Mouse (Mus musculus) heart, embryonic 11.5 days (tissue): ENCODE data around the gene Mpeg1. TPM values are rescaled to one million over a fixed set of nuclear protein-coding genes. Genes with fewer than 3 reads are reported as not detected.

Source experiments
- ATAC-seq: fragments of 200-750 bp; cut with Nextera tagmentation; replicated peaks from 2 replicates; pipeline ENCODE4 v1.8.0; 2017; ENCODE audit warnings: moderate library complexity; ENCODE audit not compliant: insufficient number of reproducible peaks, low FRiP score, low TSS enrichment
- H3K27ac ChIP-seq: fragments of 300-500 bp; sonication (generic); 2 replicates; pipeline ENCODE4 v1.5.1; 2014; ENCODE audit warnings: mild to moderate bottlenecking, low read depth, low read length
- H3K27me3 ChIP-seq: fragments of 300-500 bp; sonication (generic); 2 replicates; pipeline ENCODE4 v1.6.1; 2014; ENCODE audit warnings: mild to moderate bottlenecking, low read length, mixed read lengths; ENCODE audit not compliant: control insufficient read depth, insufficient read depth
- H3K36me3 ChIP-seq: fragments of 300-500 bp; sonication (generic); 2 replicates; pipeline ENCODE4 v1.6.1; 2014; ENCODE audit warnings: mild to moderate bottlenecking, low read length, moderate library complexity, mixed read lengths; ENCODE audit not compliant: control insufficient read depth, insufficient read depth
- H3K4me1 ChIP-seq: fragments of 300-500 bp; sonication (generic); 2 replicates; pipeline ENCODE4 v1.6.1; 2014; ENCODE audit warnings: low read length; ENCODE audit not compliant: control insufficient read depth, insufficient read depth
- H3K4me2 ChIP-seq: fragments of 300-500 bp; sonication (generic); 2 replicates; pipeline ENCODE4 v1.6.1; 2014; ENCODE audit warnings: mild to moderate bottlenecking, moderate library complexity
- H3K4me3 ChIP-seq: fragments of 300-500 bp; sonication (generic); 2 replicates; pipeline ENCODE4 v1.5.1; 2014; ENCODE audit warnings: low read depth, low read length
- H3K9ac ChIP-seq: fragments of 300-500 bp; sonication (generic); 2 replicates; pipeline ENCODE4 v1.6.1; 2014; ENCODE audit warnings: mild to moderate bottlenecking, low read depth, low read length, moderate library complexity
- H3K9me3 ChIP-seq: fragments of 300-500 bp; sonication (generic); replicated peaks from 2 replicates; pipeline ENCODE4 v1.6.1; 2016; ENCODE audit warnings: low read length; ENCODE audit not compliant: control insufficient read depth
- WGBS: fragments of 180-500 bp; shearing (Covaris S2); extraction: QIAGEN DNeasy Blood & Tissue Kit; methylation state at CpG from one replicate; pipeline ENCODE4 v1.1.7; 2014; ENCODE audit not compliant: insufficient replicate concordance; 5-methylcytosine and 5-hydroxymethylcytosine counted together
- polyA plus RNA-seq: library from polyadenylated mRNA; unstranded; fragments of >200 nt; fragmentation: Nextera tagmentation; extraction: Ambion mirVana; gene quantifications from 2 replicates; pipeline ENCODE4 v1.2.1, GENCODE M21; 2014

Mpeg1 gene
- polyA plus RNA-seq, 1 experiment from 2014 or later: 0.56 TPM

DNA sequence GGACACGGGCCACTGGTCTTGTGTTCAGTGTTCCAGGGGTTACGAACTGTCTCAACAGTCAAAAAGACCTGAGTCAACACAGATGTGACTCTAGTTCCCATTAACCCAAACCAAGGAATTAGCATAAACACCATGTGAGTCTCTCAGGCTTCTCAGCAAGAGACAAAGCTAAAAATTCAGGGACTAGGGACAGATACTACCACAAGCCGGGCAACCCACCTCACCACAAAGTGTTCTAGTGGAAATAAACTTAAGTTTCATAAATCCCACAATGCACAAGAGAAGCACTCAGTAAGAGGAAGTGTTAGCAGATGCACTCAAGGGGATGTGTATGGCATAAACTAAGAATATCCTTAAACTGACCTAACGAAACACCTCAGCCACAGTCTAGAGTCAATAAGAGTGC, 25.6 kb upstream of the Mpeg1 start:
- no peak for ATAC-seq
- H3K27ac ChIP-seq: no peak overlapping the region
- H3K4me3 ChIP-seq: no peak overlapping the region
- H3K9me3 ChIP-seq: no peaks in the 10 kb centered on the region
- H3K4me1 ChIP-seq: no peaks in the 10 kb centered on the region
- H3K27me3 ChIP-seq: no peaks in the 10 kb centered on the region
- H3K4me2 ChIP-seq: no peak overlapping the region
- no peak overlapping the region for H3K9ac ChIP-seq
- WGBS: 77% methylated on average over 4 of the region's 4 CpGs
- H3K36me3 ChIP-seq: no peaks in the 10 kb centered on the region

DNA sequence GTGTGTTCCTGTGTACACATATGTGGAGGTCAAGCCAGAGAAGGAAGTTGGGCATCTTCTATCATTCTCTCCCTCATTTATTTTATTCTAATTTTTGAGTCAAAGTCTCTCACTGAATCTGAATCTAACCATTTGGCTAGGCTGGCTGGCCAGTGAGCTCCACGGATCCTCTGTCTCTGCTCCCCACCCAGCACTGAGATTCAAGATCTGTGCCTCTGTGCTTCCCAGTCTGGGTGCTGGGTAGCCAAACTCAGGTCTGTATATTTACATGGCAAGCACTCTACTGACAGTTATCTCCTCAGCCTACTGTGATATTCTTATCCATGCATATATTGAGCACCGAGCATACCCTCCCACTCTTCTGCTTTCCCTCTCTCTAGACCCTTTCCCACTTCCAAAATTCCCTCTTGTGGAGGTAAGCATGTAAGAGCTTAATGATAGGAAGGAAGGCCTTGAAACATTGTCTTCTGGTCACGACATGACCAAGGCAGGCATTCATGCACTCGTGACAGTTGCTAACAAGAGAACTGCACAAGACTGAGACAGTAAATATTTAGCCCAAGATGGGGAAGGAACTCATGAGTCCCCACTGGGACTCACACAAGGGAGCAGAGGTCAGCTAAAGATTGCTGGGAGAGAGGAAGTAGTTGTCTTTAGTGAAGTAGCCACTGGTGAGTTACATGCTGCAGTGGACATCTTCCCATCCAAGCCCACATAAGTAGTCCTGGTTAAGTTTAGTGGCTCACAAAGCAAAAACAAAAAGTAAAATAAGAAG, 24.6 kb upstream of the Mpeg1 start:
- H3K36me3 ChIP-seq: no peaks in the 10 kb centered on the region
- no peak overlapping the region for H3K27ac ChIP-seq
- no peak overlapping the region for H3K4me2 ChIP-seq
- H3K9ac ChIP-seq: no peak overlapping the region
- 73% methylated on average over 4 of the region's 4 CpGs for WGBS
- H3K9me3 ChIP-seq: no peaks in the 10 kb centered on the region
- H3K4me3 ChIP-seq: no peak overlapping the region
- no peaks in the 10 kb centered on the region for H3K27me3 ChIP-seq
- ATAC-seq: no peak
- H3K4me1 ChIP-seq: no peaks in the 10 kb centered on the region

GRCm38 (mm10) chr19:12439581-12439980, 21.0 kb upstream of the Mpeg1 start:
- no peaks in the 10 kb centered on the region for H3K36me3 ChIP-seq
- no peaks in the 10 kb centered on the region for H3K9me3 ChIP-seq
- H3K9ac ChIP-seq: no peak overlapping the region
- ATAC-seq: no peak
- 47% methylated on average over 1 of the region's 1 CpGs for WGBS
- no peak overlapping the region for H3K4me3 ChIP-seq
- H3K4me1 ChIP-seq: 0 out of 2 replicates have a peak, but pooled peaks cover 3% of the 10 kb centered on the region
- no peak overlapping the region for H3K4me2 ChIP-seq
- H3K27ac ChIP-seq: no peak overlapping the region
- H3K27me3 ChIP-seq: no peaks in the 10 kb centered on the region

DNA sequence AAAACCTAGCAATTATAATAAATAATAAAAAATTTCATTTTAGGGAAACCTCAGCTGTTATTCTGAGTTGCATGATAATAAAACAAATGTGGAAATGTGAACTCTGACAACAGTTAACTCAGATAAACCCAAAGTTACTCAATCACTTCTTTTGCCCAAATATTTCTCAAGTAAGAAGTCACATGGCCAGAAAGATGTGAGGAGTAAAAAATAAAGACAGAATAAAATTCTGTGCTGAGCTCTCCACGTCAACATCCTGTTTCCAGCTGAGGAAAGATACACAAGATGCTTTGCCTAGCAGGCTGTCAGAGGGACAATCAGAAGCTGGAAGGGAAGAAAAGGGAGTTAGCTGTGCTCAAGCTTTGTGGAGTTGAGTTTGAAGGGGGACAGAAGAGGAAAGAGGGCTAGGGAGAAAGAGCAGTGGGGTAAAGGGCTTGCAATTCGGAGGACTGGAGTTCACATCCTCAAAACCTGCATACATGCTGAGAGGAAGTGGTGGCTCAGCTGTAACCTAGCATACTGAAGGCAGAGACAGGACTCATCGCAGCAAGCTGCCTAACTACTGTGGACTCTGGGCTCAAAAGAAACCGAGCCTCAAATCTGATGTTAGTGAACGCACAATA, 20.4 kb upstream of the Mpeg1 start:
- Histone ChIP-seq H3K27me3 (no peaks in the 10 kb centered on the region), H3K4me2 (no peak overlapping the region), H3K4me1 (0 out of 2 replicates have a peak, but pooled peaks cover 3% of the 10 kb centered on the region), H3K4me3 (no peak overlapping the region), H3K9me3 (no peaks in the 10 kb centered on the region), H3K9ac (no peak overlapping the region), H3K27ac (no peak overlapping the region), H3K36me3 (no peaks in the 10 kb centered on the region)
- WGBS: 64% methylated on average over 5 of the region's 5 CpGs
- no peak for ATAC-seq

DNA sequence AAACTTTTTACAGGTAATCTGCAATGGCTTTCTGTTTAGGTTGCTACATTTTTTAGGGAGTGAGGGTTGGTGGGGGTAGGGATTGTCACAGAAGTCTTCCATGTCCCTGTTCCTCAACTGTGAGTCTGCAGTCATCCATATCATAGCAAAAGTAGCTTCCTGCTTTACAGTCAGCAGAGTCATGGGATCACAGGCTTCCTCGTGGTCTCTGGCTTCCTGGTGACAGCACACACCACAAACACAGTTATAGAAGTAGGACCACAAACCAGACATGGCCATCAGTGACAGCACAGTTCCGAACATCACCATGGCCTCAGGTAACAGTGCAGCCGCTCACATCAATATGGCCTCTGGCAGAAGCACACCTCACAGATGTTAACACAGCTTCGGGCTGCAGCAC, 18.0 kb upstream of the Mpeg1 start:
- Histone ChIP-seq H3K9me3 (no peaks in the 10 kb centered on the region), H3K9ac (no peak overlapping the region), H3K4me1 (0 out of 2 replicates have a peak, but pooled peaks cover 3% of the 10 kb centered on the region), H3K27ac (no peak overlapping the region), H3K27me3 (no peaks in the 10 kb centered on the region), H3K4me3 (no peak overlapping the region), H3K36me3 (no peaks in the 10 kb centered on the region), H3K4me2 (no peak overlapping the region)
- WGBS: 66% methylated on average over 4 of the region's 4 CpGs
- ATAC-seq: no peak

DNA sequence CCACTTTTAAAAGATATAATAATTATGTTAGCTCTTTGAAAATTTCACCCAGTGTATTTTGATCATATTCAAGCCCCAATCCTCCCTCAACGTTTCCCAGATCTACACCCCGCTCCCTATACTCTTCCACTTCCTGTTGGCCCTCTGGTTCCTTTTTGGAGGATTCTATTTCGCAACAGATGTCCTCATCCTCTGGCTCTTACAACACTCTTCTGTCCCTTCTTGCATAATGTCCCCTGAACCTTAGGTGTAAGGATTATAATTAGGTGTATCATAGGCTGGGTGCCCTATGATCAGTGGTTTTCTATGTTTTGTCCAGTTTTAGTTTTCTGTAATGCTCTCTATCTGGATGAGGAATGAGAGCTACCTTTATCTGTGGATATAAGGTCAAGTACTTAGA, 15.6 kb upstream of the Mpeg1 start:
- H3K4me2 ChIP-seq: no peak overlapping the region
- 75% methylated on average over 3 of the region's 3 CpGs for WGBS

GRCm38 (mm10) chr19:12457401-12458066, 3.0 kb upstream of the Mpeg1 start:
- WGBS: 82% methylated on average over 12 of the region's 12 CpGs
- H3K27me3 ChIP-seq: no peaks in the 10 kb centered on the region
- no peak overlapping the region for H3K4me2 ChIP-seq
- no peak overlapping the region for H3K4me3 ChIP-seq
- no peaks in the 10 kb centered on the region for H3K36me3 ChIP-seq
- H3K9ac ChIP-seq: no peak overlapping the region
- H3K4me1 ChIP-seq: no peaks in the 10 kb centered on the region
- no peak overlapping the region for H3K27ac ChIP-seq
- no peak for ATAC-seq
- H3K9me3 ChIP-seq: no peaks in the 10 kb centered on the region

More for the DNA sequence above, 15.6 kb upstream of the Mpeg1 start:
- no peak overlapping the region for H3K4me3 ChIP-seq
- no peak overlapping the region for H3K27ac ChIP-seq
- H3K4me1 ChIP-seq: 0 out of 2 replicates have a peak, but pooled peaks cover 3% of the 10 kb centered on the region
- H3K9ac ChIP-seq: no peak overlapping the region
- no peak for ATAC-seq
- no peaks in the 10 kb centered on the region for H3K36me3 ChIP-seq
- no peaks in the 10 kb centered on the region for H3K27me3 ChIP-seq
- H3K9me3 ChIP-seq: no peaks in the 10 kb centered on the region

GRCm38 (mm10) chr19:12459516-12459915, 1.1 kb upstream of the Mpeg1 start:
- no peak overlapping the region for H3K4me3 ChIP-seq
- no peaks in the 10 kb centered on the region for H3K36me3 ChIP-seq
- no peaks in the 10 kb centered on the region for H3K27me3 ChIP-seq
- H3K9ac ChIP-seq: no peak overlapping the region
- 72% methylated on average over 4 of the region's 4 CpGs for WGBS
- no peak overlapping the region for H3K27ac ChIP-seq
- no peaks in the 10 kb centered on the region for H3K9me3 ChIP-seq
- H3K4me1 ChIP-seq: no peaks in the 10 kb centered on the region
- ATAC-seq: no peak
- no peak overlapping the region for H3K4me2 ChIP-seq
